Mouse (Mus musculus): ENCODE data around the gene Lce1m.
A peak's percentile ranks its signal among the peaks of the same experiment; 100 is the strongest.
"Not testable (repeated sequence)": the region's sequence is repeated elsewhere in the genome, so short reads cannot be mapped to it uniquely, and the experiment has no call there.

The Lce1m gene

GRCm38 (mm10) chr3:93018960-93019359, at the start of gene Lce1m:
Gene Lce1m (minus strand): TSS chr3:93019060.
- DNase-seq (ENCODE audit: low read depth, low spot score) = no peak

DNA sequence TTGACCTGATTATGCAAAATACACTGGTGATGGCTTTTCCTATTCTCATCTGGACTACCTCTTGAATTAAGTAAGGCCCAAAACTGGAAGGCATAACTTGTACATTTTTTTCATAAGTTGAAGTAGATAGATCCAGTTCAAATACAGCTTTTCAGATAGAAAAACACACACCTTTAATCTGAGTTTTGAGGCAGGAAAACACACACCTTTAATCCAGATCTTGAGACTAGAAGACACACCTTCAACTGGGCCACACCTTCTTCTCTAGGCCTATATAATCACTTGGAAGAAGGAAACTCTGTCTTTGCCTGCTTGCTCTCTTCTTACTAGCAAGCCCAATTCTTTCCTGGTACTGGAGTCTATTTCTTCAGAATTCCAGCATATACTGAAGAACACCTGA, 49.7 kb upstream of the Lce1m start, which contains the start of gene Gm4858:
Gm4858 (plus strand) TSS at position 301 of the 400 bp plus-strand sequence.
- DNase-seq (ENCODE audit: low read depth, low spot score) = not testable (repeated sequence)

GRCm38 (mm10) chr3:93052826-93053474, 34.1 kb upstream of the Lce1m start:
- no peak for DNase-seq (ENCODE audit: low read depth, low spot score)

DNA sequence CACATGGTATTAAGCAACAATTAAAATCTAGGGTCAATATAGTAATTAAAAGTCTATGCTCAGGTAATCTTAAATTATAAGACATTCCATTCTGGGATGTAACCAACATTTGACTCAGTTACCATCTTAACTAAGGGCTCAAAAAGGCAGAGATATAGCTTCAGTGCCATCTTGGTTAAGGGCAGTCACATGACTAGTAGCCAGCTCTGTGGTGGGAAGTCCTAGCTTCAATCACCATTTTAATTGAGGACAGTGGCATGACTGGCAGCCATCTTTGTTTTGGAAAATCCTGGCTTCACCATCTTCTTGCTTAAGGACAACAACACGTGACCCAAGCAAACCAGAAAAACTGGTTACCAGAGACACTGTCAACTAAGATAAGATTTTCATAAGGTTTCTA, 31.3 kb upstream of the Lce1m start:
- no peak for DNase-seq (ENCODE audit: low read depth, low spot score)

GRCm38 (mm10) chr3:93031450-93031849, 12.6 kb upstream of the Lce1m start:
- DNase-seq (ENCODE audit: low read depth, low spot score) = peak; percentile 11

GRCm38 (mm10) chr3:93025486-93025885, 6.6 kb upstream of the Lce1m start:
- no peak for DNase-seq (ENCODE audit: low read depth, low spot score)

GRCm38 (mm10) chr3:93023411-93024184, 4.7 kb upstream of the Lce1m start:
- DNase-seq (ENCODE audit: low read depth, low spot score) = no peak

- no peak for DNase-seq (ENCODE audit: low read depth, low spot score)
Measured at GRCm38 (mm10) chr3:93021171-93021570, 2.3 kb upstream of the Lce1m start.

GRCm38 (mm10) chr3:93015460-93016104, 3.3 kb downstream of the Lce1m start, which contains the start of gene Crct1:
Gene Crct1 (minus strand): TSS chr3:93015687.
- DNase-seq (ENCODE audit: low read depth, low spot score) = no peak

DNA sequence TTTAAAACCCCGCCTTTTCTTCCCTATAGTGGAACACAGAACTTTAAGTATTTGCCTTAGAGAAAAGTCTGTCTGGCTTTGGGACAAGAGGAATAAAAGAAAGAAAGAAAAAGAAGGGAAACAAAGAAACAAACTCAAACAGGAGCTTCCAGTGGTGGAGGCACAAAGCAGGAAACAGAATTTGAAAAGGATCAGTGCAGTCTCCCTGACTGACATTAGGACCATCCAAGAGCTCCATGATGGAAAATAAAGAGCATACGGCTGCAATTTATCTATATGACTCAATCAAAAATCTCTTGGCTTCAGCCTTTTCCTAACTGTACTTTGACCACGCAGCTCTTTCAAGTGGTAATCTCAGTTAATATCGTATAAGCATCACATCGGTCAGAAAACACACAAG, 4.0 kb downstream of the Lce1m start:
- no peak for DNase-seq (ENCODE audit: low read depth, low spot score)

DNA sequence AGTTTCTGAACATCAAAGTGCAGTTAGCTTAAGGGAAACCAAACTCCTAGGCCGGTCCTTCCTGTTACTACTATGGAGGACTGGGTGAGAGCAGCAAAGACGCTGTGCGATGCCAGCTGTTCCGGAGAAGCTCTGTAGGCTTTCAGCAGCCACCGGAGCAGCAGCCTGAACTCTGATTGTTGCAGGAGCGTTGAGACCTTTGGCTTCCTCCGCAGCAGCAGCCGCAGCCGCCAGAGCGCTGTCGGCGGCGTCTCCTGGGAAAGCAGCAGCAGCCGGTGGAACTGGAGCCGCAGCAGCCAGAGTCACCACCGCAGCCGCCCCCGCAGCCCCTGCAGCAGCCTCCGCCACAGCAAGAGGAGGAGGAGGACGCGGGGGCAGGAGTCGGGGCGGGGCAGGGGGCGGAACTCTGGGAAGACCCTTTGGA, 4.5 kb downstream of the Lce1m start:
- DNase-seq (ENCODE audit: low read depth, low spot score) = no peak

DNA sequence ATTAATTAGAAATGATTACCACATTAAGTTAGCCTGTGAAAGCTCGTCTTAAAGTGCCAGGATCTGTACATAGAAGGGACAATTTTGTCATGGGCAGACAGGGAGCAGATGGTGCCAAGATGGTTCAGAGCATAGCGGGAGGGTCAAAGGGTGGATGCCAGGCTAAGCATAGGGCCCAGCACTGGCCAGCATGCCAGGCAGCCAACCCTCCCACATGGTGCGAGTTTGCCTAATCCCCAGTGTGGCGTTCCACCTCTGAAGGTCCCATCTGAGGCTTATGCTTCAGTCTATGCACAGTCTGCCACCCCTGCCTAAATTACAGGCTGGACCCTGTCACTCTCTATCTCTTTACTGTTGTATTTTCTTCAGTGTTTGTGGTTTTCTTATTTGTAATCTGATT, 16.0 kb downstream of the Lce1m start:
- no peak for DNase-seq (ENCODE audit: low read depth, low spot score)

- DNase-seq (ENCODE audit: low read depth, low spot score) = no peak
Measured at GRCm38 (mm10) chr3:93000621-93001020, 18.2 kb downstream of the Lce1m start.

GRCm38 (mm10) chr3:92998691-92999090, 20.2 kb downstream of the Lce1m start:
- DNase-seq (ENCODE audit: low read depth, low spot score) = peak; percentile 4

DNA sequence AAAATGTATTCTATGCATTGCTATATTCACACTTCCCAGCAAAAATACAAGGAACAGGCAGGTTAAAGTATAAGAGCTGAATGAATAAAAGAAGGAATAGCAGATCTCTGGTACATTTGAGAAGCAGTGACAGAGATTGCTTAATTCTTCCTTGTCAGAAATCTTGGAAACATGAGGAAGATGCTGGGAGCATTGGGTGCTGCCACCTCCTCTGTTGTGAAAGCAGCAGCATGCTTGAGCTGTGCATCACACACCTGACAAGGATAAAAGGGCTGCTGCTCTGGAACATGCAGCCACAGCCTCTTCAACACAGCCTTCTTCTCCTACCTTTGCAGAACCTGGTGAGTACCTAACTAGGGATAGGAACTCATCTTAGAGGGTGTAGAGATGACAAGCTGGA, 26.9 kb downstream of the Lce1m start, which contains the start of gene Lce3f:
Lce3f (plus strand) TSS at position 301 of the 400 bp plus-strand sequence.
- no peak for DNase-seq (ENCODE audit: low read depth, low spot score)

GRCm38 (mm10) chr3:92978484-92978883, 40.4 kb downstream of the Lce1m start:
- no peak for DNase-seq (ENCODE audit: low read depth, low spot score)
